Mouse (Mus musculus) lung, embryonic 16.5 days (tissue): ENCODE results near the gene Dpyd. TPM values are rescaled to one million over a fixed set of nuclear protein-coding genes. Genes with fewer than 3 reads are reported as not detected.
A peak's percentile ranks its signal among the peaks of the same experiment; 100 is the strongest.

Experiments
- ATAC-seq: fragments of 200-750 bp; cut with Nextera tagmentation; 2 replicates; pipeline ENCODE4 v1.8.0; 2017; ENCODE audit warnings: low read depth, mild to moderate bottlenecking, moderate library complexity
- H3K27ac ChIP-seq: fragments of 300-500 bp; sonication (generic); 2 replicates; pipeline ENCODE4 v1.5.1; 2014; ENCODE audit warnings: mild to moderate bottlenecking, control low read depth, low read length
- H3K27me3 ChIP-seq: fragments of 300-500 bp; sonication (generic); 2 replicates; pipeline ENCODE4 v1.6.1; 2014; ENCODE audit warnings: low read depth, low read length, mixed read lengths; ENCODE audit not compliant: control insufficient read depth, insufficient read depth
- H3K36me3 ChIP-seq: fragments of 300-500 bp; sonication (generic); 2 replicates; pipeline ENCODE4 v1.6.1; 2014; ENCODE audit warnings: low read length; ENCODE audit not compliant: control insufficient read depth, insufficient read depth
- H3K4me1 ChIP-seq: fragments of 300-500 bp; sonication (generic); replicated peaks from 2 replicates; pipeline ENCODE4 v1.6.1; 2014; ENCODE audit warnings: low read length, mixed read lengths; ENCODE audit not compliant: control insufficient read depth, insufficient read depth
- H3K4me2 ChIP-seq: fragments of 300-500 bp; sonication (generic); 2 replicates; pipeline ENCODE4 v1.6.1; 2014; ENCODE audit warnings: low read depth, low read length, control low read depth
- H3K4me3 ChIP-seq: fragments of 300-500 bp; sonication (generic); 2 replicates; pipeline ENCODE4 v1.5.1; 2014; ENCODE audit warnings: mild to moderate bottlenecking, low read length, control low read depth
- H3K9ac ChIP-seq: fragments of 300-500 bp; sonication (generic); 2 replicates; pipeline ENCODE4 v1.6.1; 2014; ENCODE audit warnings: low read length, control low read depth
- H3K9me3 ChIP-seq: fragments of 300-500 bp; sonication (generic); 2 replicates; pipeline ENCODE4 v1.6.1; 2016; ENCODE audit warnings: low read length; ENCODE audit not compliant: control insufficient read depth
- WGBS: fragments of 180-500 bp; shearing (Covaris S2); extraction: QIAGEN DNeasy Blood & Tissue Kit; methylation state at CpG from one replicate; pipeline ENCODE4 v1.1.7; 2014; 5-methylcytosine and 5-hydroxymethylcytosine counted together
- polyA plus RNA-seq: library from polyadenylated mRNA; unstranded; fragments of >200 nt; fragmentation: Nextera tagmentation; extraction: Ambion mirVana; gene quantifications from 2 replicates; pipeline ENCODE4 v1.2.1, GENCODE M21; 2015

Dpyd gene
- polyA plus RNA-seq, 1 experiment from 2014 or later, result 10.7 TPM

DNA sequence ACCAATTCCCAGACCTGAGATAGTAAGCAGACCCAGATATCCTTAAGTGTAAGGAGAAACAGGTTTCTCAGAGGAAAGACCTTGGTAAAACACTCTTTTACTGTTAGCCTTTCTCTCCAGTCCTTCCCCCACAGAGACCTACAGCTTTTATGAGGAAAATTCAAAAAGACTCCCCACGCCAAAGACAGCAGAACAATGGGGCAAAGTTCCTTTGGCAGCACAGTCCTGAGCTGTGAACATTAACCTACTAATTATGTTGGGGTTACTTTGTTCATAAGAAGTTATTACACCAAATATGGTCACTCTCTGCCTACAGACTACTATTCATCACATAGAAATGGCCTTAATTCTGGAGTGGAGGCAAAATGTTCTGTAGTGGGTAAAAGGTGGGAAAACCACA, 480.7 kb downstream of the Dpyd start:
- no peak overlapping the region for H3K27ac ChIP-seq
- H3K4me3 ChIP-seq, result no peak overlapping the region
- no peaks in the 10 kb centered on the region for H3K36me3 ChIP-seq
- no peaks in the 10 kb centered on the region for H3K27me3 ChIP-seq
- WGBS, result 73% methylated on average over 1 of the region's 1 CpGs
- ATAC-seq, result no peak
- H3K9me3 ChIP-seq, result no peaks in the 10 kb centered on the region
- H3K9ac ChIP-seq, result no peak overlapping the region
- H3K4me2 ChIP-seq, result no peak overlapping the region
- no peaks in the 10 kb centered on the region for H3K4me1 ChIP-seq

DNA sequence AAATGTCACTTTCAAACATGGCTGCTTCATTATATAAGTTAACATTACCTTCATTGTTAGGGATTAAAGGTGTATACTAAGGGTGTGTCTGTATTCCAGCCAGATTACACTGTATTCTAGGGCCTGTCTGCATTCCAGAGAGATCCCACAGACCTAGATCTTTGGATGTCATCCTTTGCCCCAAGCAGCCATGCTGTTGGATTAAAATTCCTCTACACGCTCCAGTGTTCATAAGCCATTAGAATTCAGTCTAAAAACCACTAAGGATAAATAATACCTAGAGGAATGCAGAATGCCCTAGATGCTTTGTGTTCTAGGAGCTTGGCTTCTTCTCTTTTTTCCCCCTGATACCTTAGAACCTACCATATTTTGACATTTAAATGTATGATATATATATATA, 494.2 kb downstream of the Dpyd start:
- Histone ChIP-seq H3K27me3 (no peaks in the 10 kb centered on the region), H3K4me1 (no peaks in the 10 kb centered on the region), H3K27ac (no peak overlapping the region), H3K4me3 (no peak overlapping the region), H3K4me2 (no peak overlapping the region), H3K9ac (no peak overlapping the region), H3K36me3 (no peaks in the 10 kb centered on the region), H3K9me3 (no peaks in the 10 kb centered on the region)
- WGBS, result 81% methylated on average over 1 of the region's 1 CpGs
- ATAC-seq, result no peak

DNA sequence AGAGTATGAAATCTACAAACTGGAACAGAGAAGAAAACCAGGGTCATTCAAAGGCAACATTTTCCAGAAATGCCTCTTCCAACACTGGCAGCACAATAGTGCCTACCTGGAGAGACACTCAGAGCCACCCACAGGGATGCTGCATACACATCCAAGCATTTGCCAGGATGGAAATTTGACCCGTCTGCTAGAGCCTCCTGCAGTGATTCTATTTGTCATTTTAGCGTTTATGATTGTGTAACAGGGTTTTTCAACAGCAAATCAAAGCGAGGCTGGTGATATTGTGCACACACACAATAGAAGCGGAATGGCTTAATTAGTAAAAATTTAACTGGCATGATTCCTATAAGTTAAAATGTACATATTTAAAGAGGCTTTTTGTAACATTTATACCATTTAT, 501.3 kb downstream of the Dpyd start:
- Histone ChIP-seq H3K4me1 (no peaks in the 10 kb centered on the region), H3K27me3 (no peaks in the 10 kb centered on the region), H3K36me3 (no peaks in the 10 kb centered on the region), H3K27ac (no peak overlapping the region), H3K9ac (no peak overlapping the region), H3K9me3 (no peaks in the 10 kb centered on the region), H3K4me2 (no peak overlapping the region), H3K4me3 (no peak overlapping the region)
- no peak for ATAC-seq
- 43% methylated on average over 4 of the region's 4 CpGs for WGBS

GRCm38 (mm10) chr3:119063642-119064041, 501.7 kb downstream of the Dpyd start:
- H3K27me3 ChIP-seq, result no peaks in the 10 kb centered on the region
- H3K4me1 ChIP-seq, result no peaks in the 10 kb centered on the region
- no peak overlapping the region for H3K4me2 ChIP-seq
- WGBS, result 26% methylated on average over 1 of the region's 1 CpGs
- ATAC-seq, result no peak
- H3K9me3 ChIP-seq, result no peaks in the 10 kb centered on the region
- H3K4me3 ChIP-seq, result no peak overlapping the region
- H3K36me3 ChIP-seq, result no peaks in the 10 kb centered on the region
- no peak overlapping the region for H3K9ac ChIP-seq
- no peak overlapping the region for H3K27ac ChIP-seq

DNA sequence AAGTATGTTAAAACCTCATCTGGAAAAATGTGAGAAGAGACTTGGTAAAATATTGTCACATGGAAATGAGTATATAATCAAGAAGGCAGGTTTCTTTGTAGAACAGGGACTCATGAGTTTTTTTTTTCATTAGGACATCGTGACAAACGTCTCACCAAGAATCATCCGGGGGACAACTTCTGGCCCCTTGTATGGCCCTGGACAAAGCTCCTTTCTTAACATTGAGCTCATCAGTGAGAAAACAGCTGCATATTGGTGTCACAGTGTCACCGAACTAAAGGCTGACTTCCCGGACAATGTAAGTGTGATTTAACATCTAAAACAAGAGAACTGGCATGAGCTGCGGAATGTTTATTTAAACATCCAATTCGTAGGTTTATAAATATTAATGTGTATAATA, 502.8 kb downstream of the Dpyd start:
- WGBS, result 54% methylated on average over 7 of the region's 7 CpGs
- H3K4me2 ChIP-seq, result no peak overlapping the region
- no peaks in the 10 kb centered on the region for H3K36me3 ChIP-seq
- H3K27ac ChIP-seq, result no peak overlapping the region
- no peaks in the 10 kb centered on the region for H3K4me1 ChIP-seq
- ATAC-seq, result no peak
- no peaks in the 10 kb centered on the region for H3K27me3 ChIP-seq
- no peak overlapping the region for H3K9ac ChIP-seq
- no peak overlapping the region for H3K4me3 ChIP-seq
- no peaks in the 10 kb centered on the region for H3K9me3 ChIP-seq

DNA sequence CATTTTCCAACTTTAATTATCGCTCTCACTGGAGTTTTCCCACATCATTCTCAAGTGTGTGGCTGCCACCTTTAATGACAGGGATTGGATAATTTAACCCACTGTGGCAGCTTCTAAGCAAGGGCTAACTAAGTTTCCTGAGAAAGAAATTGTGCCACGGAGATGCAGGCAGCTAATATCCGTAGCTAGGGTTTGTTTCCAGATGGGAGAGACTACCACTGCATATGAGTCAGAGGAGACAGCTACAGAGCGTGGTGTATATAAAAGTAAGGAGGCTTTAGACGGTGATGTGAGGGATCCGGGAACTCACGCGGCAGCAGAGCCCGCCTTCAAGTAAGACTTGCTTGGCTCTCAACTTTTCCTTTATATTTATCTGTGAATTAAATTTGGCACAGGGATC, 505.3 kb downstream of the Dpyd start:
- 78% methylated on average over 9 of the region's 9 CpGs for WGBS
- no peak for ATAC-seq
- H3K4me1 ChIP-seq, result no peaks in the 10 kb centered on the region

DNA sequence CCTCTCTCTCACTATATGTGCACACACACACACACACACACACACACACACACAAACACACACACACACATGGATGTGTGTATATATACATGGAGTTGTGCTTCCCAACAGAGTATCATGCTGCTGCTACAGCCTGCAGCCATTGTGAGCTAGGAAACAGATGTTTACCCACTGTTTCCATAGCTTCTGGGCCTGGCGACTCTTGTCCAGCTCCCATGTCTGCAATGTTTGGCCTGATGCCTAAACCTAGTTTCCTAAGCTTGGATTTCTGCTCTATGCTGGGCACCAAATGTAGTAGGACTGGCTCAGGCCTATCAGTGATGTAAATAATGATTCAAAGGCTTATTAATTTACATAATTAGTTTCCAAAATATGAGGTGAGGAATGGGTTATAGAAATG, 524.7 kb downstream of the Dpyd start:
- Histone ChIP-seq H3K9me3 (no peaks in the 10 kb centered on the region), H3K4me3 (no peak overlapping the region), H3K27ac (no peak overlapping the region), H3K27me3 (no peaks in the 10 kb centered on the region), H3K36me3 (no peaks in the 10 kb centered on the region), H3K9ac (no peak overlapping the region), H3K4me2 (no peak overlapping the region), H3K4me1 (no peaks in the 10 kb centered on the region)
- peak; percentile 52 for ATAC-seq
- 39% methylated on average over 1 of the region's 1 CpGs for WGBS

More for the DNA sequence above, 505.3 kb downstream of the Dpyd start:
- Histone ChIP-seq H3K36me3 (no peaks in the 10 kb centered on the region), H3K4me3 (no peak overlapping the region), H3K27ac (no peak overlapping the region), H3K4me2 (no peak overlapping the region), H3K27me3 (no peaks in the 10 kb centered on the region), H3K9ac (no peak overlapping the region), H3K9me3 (no peaks in the 10 kb centered on the region)

- H3K9me3 ChIP-seq, result no peaks in the 10 kb centered on the region
- no peak overlapping the region for H3K27ac ChIP-seq
- H3K36me3 ChIP-seq, result no peaks in the 10 kb centered on the region
- 79% methylated on average over 5 of the region's 5 CpGs for WGBS
- no peak overlapping the region for H3K9ac ChIP-seq
- ATAC-seq, result no peak
- no peaks in the 10 kb centered on the region for H3K4me1 ChIP-seq
- H3K27me3 ChIP-seq, result no peaks in the 10 kb centered on the region
- H3K4me3 ChIP-seq, result no peak overlapping the region
- no peak overlapping the region for H3K4me2 ChIP-seq
Observed at GRCm38 (mm10) chr3:119095223-119095886, 533.4 kb downstream of the Dpyd start.

- no peaks in the 10 kb centered on the region for H3K27me3 ChIP-seq
- ATAC-seq, result no peak
- H3K4me3 ChIP-seq, result no peak overlapping the region
- H3K9me3 ChIP-seq, result no peaks in the 10 kb centered on the region
- no peaks in the 10 kb centered on the region for H3K36me3 ChIP-seq
- no peak overlapping the region for H3K27ac ChIP-seq
- WGBS, result 27% methylated on average over 2 of the region's 2 CpGs
- no peaks in the 10 kb centered on the region for H3K4me1 ChIP-seq
- no peak overlapping the region for H3K9ac ChIP-seq
- H3K4me2 ChIP-seq, result no peak overlapping the region
Observed at GRCm38 (mm10) chr3:119126003-119126402, 564.1 kb downstream of the Dpyd start.

DNA sequence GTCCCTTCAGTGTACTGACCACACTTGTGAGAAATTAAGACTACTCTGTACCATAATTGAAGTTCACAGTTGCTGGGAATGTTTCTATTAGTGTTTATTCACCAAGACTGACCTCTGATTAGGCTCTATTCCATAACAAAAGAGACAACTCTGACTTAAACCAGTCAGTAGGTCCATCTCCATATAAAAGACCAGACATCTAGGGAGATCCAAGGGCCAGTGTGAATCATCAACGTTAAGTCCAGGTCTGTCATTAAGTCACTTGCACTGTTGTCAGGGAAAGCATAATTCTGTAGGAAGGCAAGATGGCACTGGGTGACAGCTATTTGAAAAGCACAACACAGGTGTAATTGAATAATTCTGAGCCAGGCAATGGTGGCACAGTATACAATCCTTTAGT, 566.1 kb downstream of the Dpyd start:
- no peaks in the 10 kb centered on the region for H3K36me3 ChIP-seq
- no peaks in the 10 kb centered on the region for H3K27me3 ChIP-seq
- H3K9ac ChIP-seq, result no peak overlapping the region
- no peak for ATAC-seq
- no peak overlapping the region for H3K27ac ChIP-seq
- H3K4me1 ChIP-seq, result no peaks in the 10 kb centered on the region
- H3K4me3 ChIP-seq, result no peak overlapping the region
- no peak overlapping the region for H3K4me2 ChIP-seq
- no peaks in the 10 kb centered on the region for H3K9me3 ChIP-seq
- 67% methylated on average over 1 of the region's 1 CpGs for WGBS
